Mouse (Mus musculus): ENCODE measurements around the gene Ttll5. TPM values are rescaled to one million over a fixed set of nuclear protein-coding genes. Genes with fewer than 3 reads are reported as not detected.

Ttll5 gene
- polyA plus RNA-seq, 1 experiment = 6.2 TPM

GRCm38 (mm10) chr12:85958460-85958859 is 134.0 kb downstream of the Ttll5 start:
- Histone ChIP-seq H3K27ac (ENCODE audit: insufficient read depth, low read length) (peak overlapping the region; percentile 37), H3K4me3 (ENCODE audit: extremely low read depth, insufficient read depth, insufficient read length) (no peak overlapping the region), H3K4me1 (ENCODE audit: control insufficient read depth, insufficient read depth, insufficient read length) (peaks cover 21% of the 10 kb centered on the region), H3K27me3 (ENCODE audit: control insufficient read depth, insufficient read depth, low read length) (no peaks in the 10 kb centered on the region), H3K36me3 (ENCODE audit: control insufficient read depth, insufficient read depth, low read length) (no peaks in the 10 kb centered on the region)
- TF ChIP-seq POLR2A (IDR thresholded peaks at IDR 0.05; ENCODE audit: low read depth, low read length) = no peak
- no peak for TF ChIP-seq CTCF (IDR thresholded peaks at IDR 0.05; ENCODE audit: extremely low read depth, insufficient read depth, insufficient read length, insufficient replicate concordance)
- WGBS = 40% methylated on average over 2 of the region's 2 CpGs
- no peak for DNase-seq (ENCODE audit: low read depth in 1 of 2, low spot score in 2 of 2)

DNA sequence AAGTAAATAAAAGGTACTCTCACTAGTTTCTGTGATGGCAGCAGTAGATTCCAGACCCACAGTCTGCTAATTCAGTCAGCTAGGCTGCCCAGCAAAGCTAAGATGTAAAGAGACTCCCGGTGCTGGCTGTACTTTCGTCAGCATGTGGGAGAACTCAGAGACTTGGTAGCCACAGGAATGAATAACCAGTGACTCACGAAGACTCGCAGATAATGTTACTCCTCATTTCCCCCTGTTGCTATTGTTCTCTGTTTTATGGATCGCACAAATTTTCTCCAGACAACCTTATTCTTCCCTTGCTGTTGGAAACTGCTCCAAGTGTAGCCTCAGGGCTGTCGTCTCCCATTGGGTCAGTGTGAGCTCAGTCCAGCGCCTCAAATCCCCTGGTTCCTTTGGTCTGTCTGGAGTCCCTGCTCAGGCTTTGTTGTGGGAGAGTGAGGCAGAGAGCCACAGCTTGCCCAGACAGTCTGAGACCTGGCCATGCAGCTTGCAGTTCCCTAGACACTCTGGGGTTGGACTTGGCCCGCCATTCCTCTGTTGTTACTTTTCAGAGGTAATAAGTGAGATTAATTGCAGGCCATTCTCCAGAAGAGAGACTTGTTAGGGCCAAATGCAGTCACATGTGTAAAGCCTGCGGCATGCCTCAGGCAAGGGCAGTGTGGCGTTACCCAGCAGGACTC is 135.5 kb downstream of the Ttll5 start:
- WGBS = 96% methylated on average over 10 of the region's 10 CpGs
- no peak for DNase-seq (ENCODE audit: low read depth in 1 of 2, low spot score in 2 of 2)
- peaks cover 31% of the 10 kb centered on the region for H3K4me1 ChIP-seq (ENCODE audit: control insufficient read depth, insufficient read depth, insufficient read length)
- TF ChIP-seq POLR2A (IDR thresholded peaks at IDR 0.05; ENCODE audit: low read depth, low read length) (no peak), CTCF (IDR thresholded peaks at IDR 0.05; ENCODE audit: extremely low read depth, insufficient read depth, insufficient read length, insufficient replicate concordance) (no peak)
- no peaks in the 10 kb centered on the region for H3K36me3 ChIP-seq (ENCODE audit: control insufficient read depth, insufficient read depth, low read length)
- no peak overlapping the region for H3K4me3 ChIP-seq (ENCODE audit: extremely low read depth, insufficient read depth, insufficient read length)
- no peak overlapping the region for H3K27ac ChIP-seq (ENCODE audit: insufficient read depth, low read length)
- H3K27me3 ChIP-seq (ENCODE audit: control insufficient read depth, insufficient read depth, low read length) = no peaks in the 10 kb centered on the region

DNA sequence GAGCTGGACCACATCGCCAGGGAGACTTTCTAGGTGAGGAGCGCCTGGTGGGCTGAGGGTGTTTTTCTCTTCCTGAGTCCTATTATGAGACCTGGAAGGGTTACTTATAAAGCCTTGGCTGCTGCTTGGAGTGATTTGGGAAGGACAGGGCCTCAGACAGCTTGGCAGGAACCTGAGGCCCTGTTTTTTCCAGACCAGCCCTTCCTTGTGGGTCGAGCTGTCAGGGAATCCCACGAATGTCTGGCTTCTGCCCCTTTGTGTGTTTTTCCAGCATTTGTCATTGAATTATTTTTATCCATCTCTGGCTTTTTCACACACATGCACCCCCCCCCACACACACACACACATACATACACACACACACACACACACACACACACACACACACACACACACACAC is 136.2 kb downstream of the Ttll5 start:
- no peak overlapping the region for H3K27ac ChIP-seq (ENCODE audit: insufficient read depth, low read length)
- TF ChIP-seq CTCF (IDR thresholded peaks at IDR 0.05; ENCODE audit: extremely low read depth, insufficient read depth, insufficient read length, insufficient replicate concordance) (no peak), POLR2A (IDR thresholded peaks at IDR 0.05; ENCODE audit: low read depth, low read length) (no peak)
- no peak for DNase-seq (ENCODE audit: low read depth in 1 of 2, low spot score in 2 of 2)
- no peaks in the 10 kb centered on the region for H3K36me3 ChIP-seq (ENCODE audit: control insufficient read depth, insufficient read depth, low read length)
- no peaks in the 10 kb centered on the region for H3K27me3 ChIP-seq (ENCODE audit: control insufficient read depth, insufficient read depth, low read length)
- 97% methylated on average over 4 of the region's 4 CpGs for WGBS
- no peak overlapping the region for H3K4me3 ChIP-seq (ENCODE audit: extremely low read depth, insufficient read depth, insufficient read length)
- peaks cover 28% of the 10 kb centered on the region; the same call in 1 of the 2 replicates for H3K4me1 ChIP-seq (ENCODE audit: control insufficient read depth, insufficient read depth, insufficient read length)

GRCm38 (mm10) chr12:85963160-85963559 is 138.7 kb downstream of the Ttll5 start:
- WGBS = 82% methylated on average over 2 of the region's 2 CpGs
- Histone ChIP-seq H3K4me1 (ENCODE audit: control insufficient read depth, insufficient read depth, insufficient read length) (peaks cover 26% of the 10 kb centered on the region; the same call in 1 of the 2 replicates), H3K4me3 (ENCODE audit: extremely low read depth, insufficient read depth, insufficient read length) (no peak overlapping the region), H3K27ac (ENCODE audit: insufficient read depth, low read length) (peak overlapping the region; percentile 77), H3K27me3 (ENCODE audit: control insufficient read depth, insufficient read depth, low read length) (no peaks in the 10 kb centered on the region), H3K36me3 (ENCODE audit: control insufficient read depth, insufficient read depth, low read length) (no peaks in the 10 kb centered on the region)
- TF ChIP-seq POLR2A (IDR thresholded peaks at IDR 0.05; ENCODE audit: low read depth, low read length) = no peak
- no peak for TF ChIP-seq CTCF (IDR thresholded peaks at IDR 0.05; ENCODE audit: extremely low read depth, insufficient read depth, insufficient read length, insufficient replicate concordance)
- DNase-seq (ENCODE audit: low read depth in 1 of 2, low spot score in 2 of 2) = no peak

DNA sequence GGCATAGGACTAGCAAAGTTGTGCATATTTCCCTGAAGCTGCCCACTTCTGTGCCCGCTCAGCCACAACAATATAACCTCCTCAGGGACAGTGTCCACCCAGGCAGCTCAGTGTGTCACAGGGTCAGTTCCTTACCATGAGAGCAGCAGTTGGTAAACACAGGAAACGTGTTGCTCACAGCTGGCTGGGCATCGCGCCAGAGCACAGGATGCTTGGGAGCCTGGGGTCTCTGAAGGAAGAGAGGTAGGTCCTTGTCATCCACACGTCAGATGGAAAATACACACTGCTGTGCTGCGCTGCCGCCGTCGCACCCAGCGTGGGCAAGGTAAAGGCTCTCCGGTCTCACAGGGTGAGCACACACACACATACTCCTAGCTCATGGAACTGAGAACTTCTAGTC is 139.2 kb downstream of the Ttll5 start:
- Histone ChIP-seq H3K4me3 (ENCODE audit: extremely low read depth, insufficient read depth, insufficient read length) (no peak overlapping the region), H3K36me3 (ENCODE audit: control insufficient read depth, insufficient read depth, low read length) (no peaks in the 10 kb centered on the region), H3K27ac (ENCODE audit: insufficient read depth, low read length) (peak overlapping the region; percentile 77), H3K4me1 (ENCODE audit: control insufficient read depth, insufficient read depth, insufficient read length) (peaks cover 26% of the 10 kb centered on the region; the same call in 1 of the 2 replicates), H3K27me3 (ENCODE audit: control insufficient read depth, insufficient read depth, low read length) (no peaks in the 10 kb centered on the region)
- 23% methylated on average over 11 of the region's 11 CpGs for WGBS
- DNase-seq (ENCODE audit: low read depth in 1 of 2, low spot score in 2 of 2) = peak; percentile 64 to 66
- TF ChIP-seq POLR2A (IDR thresholded peaks at IDR 0.05; ENCODE audit: low read depth, low read length) (no peak), CTCF (IDR thresholded peaks at IDR 0.05; ENCODE audit: extremely low read depth, insufficient read depth, insufficient read length, insufficient replicate concordance) (no peak)

DNA sequence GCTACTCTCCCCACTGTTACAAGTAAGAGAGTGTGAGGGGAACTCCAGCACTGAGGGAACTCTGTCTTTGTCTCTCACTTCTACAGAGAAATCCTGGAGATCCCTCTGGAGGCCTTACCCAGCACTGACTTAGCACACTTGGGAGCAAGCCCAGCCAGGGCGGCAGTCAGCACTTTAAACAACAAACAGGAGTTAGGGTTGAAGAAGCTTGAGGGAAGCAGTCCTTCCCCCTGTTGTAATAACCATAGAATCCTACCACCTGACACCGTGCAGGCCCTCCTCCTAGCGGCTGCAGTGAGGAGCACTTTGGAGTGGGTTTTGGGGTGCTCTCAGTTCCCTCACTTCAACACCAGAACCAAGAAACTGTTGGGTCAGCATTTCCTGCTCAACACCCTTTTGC is 140.0 kb downstream of the Ttll5 start:
- Histone ChIP-seq H3K27me3 (ENCODE audit: control insufficient read depth, insufficient read depth, low read length) (no peaks in the 10 kb centered on the region), H3K36me3 (ENCODE audit: control insufficient read depth, insufficient read depth, low read length) (no peaks in the 10 kb centered on the region), H3K4me3 (ENCODE audit: extremely low read depth, insufficient read depth, insufficient read length) (no peak overlapping the region), H3K27ac (ENCODE audit: insufficient read depth, low read length) (peak overlapping the region; percentile 77), H3K4me1 (ENCODE audit: control insufficient read depth, insufficient read depth, insufficient read length) (peaks cover 28% of the 10 kb centered on the region; the same call in 1 of the 2 replicates)
- TF ChIP-seq CTCF (IDR thresholded peaks at IDR 0.05; ENCODE audit: extremely low read depth, insufficient read depth, insufficient read length, insufficient replicate concordance) = peak; percentile 27; the same call in 1 of the 2 replicates
- TF ChIP-seq POLR2A (IDR thresholded peaks at IDR 0.05; ENCODE audit: low read depth, low read length) = no peak
- DNase-seq (ENCODE audit: low read depth in 1 of 2, low spot score in 2 of 2) = peak in 1 of 2 experiments; percentile 46
- 33% methylated on average over 3 of the region's 3 CpGs for WGBS

DNA sequence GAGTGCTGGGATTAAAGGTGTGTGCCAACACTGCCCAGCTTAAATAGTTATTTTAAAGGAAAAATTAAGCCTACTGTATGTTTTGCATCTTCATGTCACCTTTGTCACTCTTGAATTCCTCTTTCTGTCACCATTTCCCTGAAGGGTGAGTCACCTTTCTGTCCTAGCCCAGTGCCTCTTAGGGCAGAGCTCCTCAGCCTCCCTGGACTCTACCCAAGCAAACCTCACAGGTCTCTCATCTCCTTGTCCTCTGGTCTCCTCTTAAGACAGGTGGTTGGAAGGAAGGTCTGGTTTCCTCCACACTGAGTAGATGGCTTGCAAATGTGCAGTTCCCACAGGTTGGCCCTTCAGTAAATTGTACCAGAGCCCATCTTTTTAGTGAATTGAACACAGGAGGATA is 143.4 kb downstream of the Ttll5 start:
- Histone ChIP-seq H3K27ac (ENCODE audit: insufficient read depth, low read length) (no peak overlapping the region), H3K27me3 (ENCODE audit: control insufficient read depth, insufficient read depth, low read length) (no peaks in the 10 kb centered on the region), H3K4me1 (ENCODE audit: control insufficient read depth, insufficient read depth, insufficient read length) (peaks cover 53% of the 10 kb centered on the region), H3K36me3 (ENCODE audit: control insufficient read depth, insufficient read depth, low read length) (no peaks in the 10 kb centered on the region), H3K4me3 (ENCODE audit: extremely low read depth, insufficient read depth, insufficient read length) (no peak overlapping the region)
- TF ChIP-seq CTCF (IDR thresholded peaks at IDR 0.05; ENCODE audit: extremely low read depth, insufficient read depth, insufficient read length, insufficient replicate concordance) (no peak), POLR2A (IDR thresholded peaks at IDR 0.05; ENCODE audit: low read depth, low read length) (no peak)
- no peak for DNase-seq (ENCODE audit: low read depth in 1 of 2, low spot score in 2 of 2)

Measured in spleen, adult 2 months (tissue).